Mouse (Mus musculus) heart, postnatal 0 days (tissue): ENCODE results near the gene Mllt11.
"Not testable (repeated sequence)": the region's sequence is repeated elsewhere in the genome, so short reads cannot be mapped to it uniquely, and the experiment has no call there.

Source experiments
- CTCF ChIP-seq: IDR thresholded peaks from 2 replicates; pipeline ENCODE4 v1.5.1; 2016; ENCODE audit warnings: antibody characterized with exemption, control low read depth, low read depth
- EP300 ChIP-seq: IDR thresholded peaks from 2 replicates; pipeline ENCODE4 v1.6.1; 2016; ENCODE audit warnings: antibody characterized with exemption, low read depth

DNA sequence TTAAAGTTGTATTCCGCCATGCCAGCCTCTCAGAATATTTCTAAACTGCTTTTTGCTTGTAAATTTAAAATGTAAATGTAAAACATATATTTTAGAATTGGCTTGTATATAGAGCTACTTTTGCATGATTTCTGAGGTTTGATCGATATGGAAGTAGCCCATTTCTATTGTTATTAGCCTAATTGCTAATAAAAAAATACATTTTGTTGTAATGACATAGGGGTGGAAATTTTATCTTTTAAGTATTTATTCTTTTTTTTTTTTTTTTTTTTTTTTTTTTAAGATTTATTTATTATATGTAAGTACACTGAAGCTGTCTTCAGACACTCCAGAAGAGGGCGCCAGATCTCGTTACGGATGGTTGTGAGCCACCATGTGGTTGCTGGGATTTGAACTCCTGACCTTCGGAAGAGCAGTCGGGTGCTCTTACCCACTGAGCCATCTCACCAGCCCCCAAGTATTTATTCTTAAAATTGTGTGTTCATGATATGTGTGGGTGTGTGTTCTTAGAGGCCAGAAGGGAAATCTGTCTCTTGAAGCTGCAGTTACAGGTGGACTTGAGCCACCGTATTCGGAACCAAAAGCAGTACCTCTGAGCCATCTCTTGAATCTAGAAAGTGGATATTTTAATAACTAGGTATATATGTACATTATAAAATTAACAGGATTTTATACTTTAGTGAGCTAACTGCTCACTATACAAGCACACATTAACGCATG, 18.9 kb downstream of the Mllt11 start:
- not testable (repeated sequence) for TF ChIP-seq CTCF, EP300
